In the genomic region with DNA sequence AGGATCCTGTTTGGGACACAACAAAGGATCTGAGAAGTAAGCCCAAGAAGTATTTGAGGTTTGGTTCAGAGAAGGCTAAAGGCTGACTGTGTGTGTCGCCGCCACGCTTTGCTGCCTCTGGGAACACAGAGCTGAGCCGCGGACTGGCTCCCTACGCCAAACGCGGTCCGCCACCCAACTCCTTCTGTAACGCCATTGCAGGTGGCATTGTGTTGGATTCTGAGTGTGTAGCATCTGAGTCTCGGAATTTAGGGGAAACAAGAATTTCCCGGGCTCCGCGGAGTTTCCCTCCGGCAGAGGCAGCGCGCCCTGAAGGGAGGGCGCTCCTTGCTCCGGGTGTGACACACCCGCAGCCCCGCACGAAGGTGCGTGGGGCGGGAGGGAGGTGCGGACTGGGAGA, we compare ENCODE assay signal across 8 mouse cellular contexts. TPM values are rescaled to one million over a fixed set of nuclear protein-coding genes. Genes with fewer than 3 reads are reported as not detected.
DNase-seq lines count a peak whose midpoint lies in the region; ATAC-seq and TF ChIP-seq lines count a peak whose summit lies in the region.

No protein-coding gene starts in this region.

- peak overlapping the region; percentile 90 for H3K4me2 ChIP-seq in forebrain, embryonic 13.5 days
- H3K4me2 ChIP-seq in limb, embryonic 14.5 days (replicated peaks; ENCODE audit: low read depth, low read length, severe bottlenecking): peak overlapping the region; percentile 98
- H3K4me2 ChIP-seq in stomach, embryonic 15.5 days: peak overlapping the region; percentile 96

- no peak overlapping the region for H3K27ac ChIP-seq in ES-Bruce4 (ENCODE audit: insufficient read depth, low read length)
- H3K27ac ChIP-seq in forebrain, embryonic 13.5 days: peak overlapping the region; percentile 81
- peak overlapping the region; percentile 67 for H3K27ac ChIP-seq in limb, embryonic 14.5 days (replicated peaks; ENCODE audit: low read depth, low read length)
- H3K27ac ChIP-seq in stomach, embryonic 15.5 days: peak overlapping the region; percentile 87

- H3K36me3 ChIP-seq in ES-Bruce4 (ENCODE audit: control insufficient read depth, insufficient read depth, low read length, poor library complexity, severe bottlenecking): no peaks in the 10 kb centered on the region
- H3K36me3 ChIP-seq in forebrain, embryonic 13.5 days (ENCODE audit: poor library complexity, severe bottlenecking): no peaks in the 10 kb centered on the region
- no peaks in the 10 kb centered on the region for H3K36me3 ChIP-seq in limb, embryonic 14.5 days (ENCODE audit: control insufficient read depth, insufficient read depth, low read length)
- H3K36me3 ChIP-seq in stomach, embryonic 15.5 days: no peaks in the 10 kb centered on the region

- DNase-seq in heart, adult 11 months: peak; percentile 93
- no peak for DNase-seq in heart, postnatal 25 days (ENCODE audit: low spot score)
- no peak for DNase-seq in limb, embryonic 14.5 days (ENCODE audit: low spot score)
- DNase-seq in gastrocnemius, postnatal 25 days: no peak

- H3K4me3 ChIP-seq in ES-Bruce4 (ENCODE audit: low read depth, low read length): peak overlapping the region; percentile 76
- peak overlapping the region; percentile 69 for H3K4me3 ChIP-seq in forebrain, embryonic 13.5 days
- H3K4me3 ChIP-seq in limb, embryonic 14.5 days (replicated peaks; ENCODE audit: low read length): peak overlapping the region; percentile 69
- peak overlapping the region; percentile 68 for H3K4me3 ChIP-seq in stomach, embryonic 15.5 days (replicated peaks)

- TF ChIP-seq CTCF in ES-Bruce4 (IDR thresholded peaks at IDR 0.05; ENCODE audit: low read depth, low read length): no peak

- intact Hi-C loops in heart, postnatal 25 days (cut with DNase I): loop anchor here (5.0 to 10.0 kb wide), 3 partner anchors 262 to 775 kb away; no protein-coding TSS in a partner anchor

- no peak for TF ChIP-seq EP300 in ES-Bruce4 (IDR thresholded peaks at IDR 0.05; ENCODE audit: insufficient read depth, low read depth, low read length)

- TF ChIP-seq POLR2A in ES-Bruce4 (IDR thresholded peaks at IDR 0.05; ENCODE audit: insufficient read depth, low read length): no peak
- no peak for TF ChIP-seq POLR2A in limb, embryonic 14.5 days (IDR thresholded peaks at IDR 0.05; ENCODE audit: borderline replicate concordance, extremely low read depth, insufficient read depth, insufficient read length)

- peaks cover 13% of the 10 kb centered on the region for H3K27me3 ChIP-seq in ES-Bruce4 (ENCODE audit: control insufficient read depth, insufficient read depth, low read length, poor library complexity, severe bottlenecking)
- H3K27me3 ChIP-seq in forebrain, embryonic 13.5 days: peaks cover 60% of the 10 kb centered on the region
- peaks cover 9% of the 10 kb centered on the region; the same call in 1 of the 2 replicates for H3K27me3 ChIP-seq in limb, embryonic 14.5 days (ENCODE audit: control insufficient read depth, insufficient read depth, low read length)
- H3K27me3 ChIP-seq in stomach, embryonic 15.5 days (replicated peaks): 0 out of 2 replicates have a peak, but pooled peaks cover 5% of the 10 kb centered on the region

- WGBS in forebrain, embryonic 13.5 days: under 1% methylated on average over 25 of the region's 25 CpGs
- under 1% methylated on average over 19 of the region's 25 CpGs for WGBS in limb, embryonic 14.5 days
- WGBS in stomach, embryonic 15.5 days: under 1% methylated on average over 25 of the region's 25 CpGs

- no peaks in the 10 kb centered on the region for H3K4me1 ChIP-seq in ES-Bruce4 (ENCODE audit: control insufficient read depth, insufficient read depth, low read length)
- peaks cover 36% of the 10 kb centered on the region for H3K4me1 ChIP-seq in forebrain, embryonic 13.5 days
- peaks cover 30% of the 10 kb centered on the region for H3K4me1 ChIP-seq in limb, embryonic 14.5 days (ENCODE audit: control insufficient read depth, insufficient read depth, low read length)
- peaks cover 20% of the 10 kb centered on the region for H3K4me1 ChIP-seq in stomach, embryonic 15.5 days

- no peak for ATAC-seq in forebrain, embryonic 13.5 days
- no peak for ATAC-seq in limb, embryonic 14.5 days (ENCODE audit: low FRiP score, low read depth)
- ATAC-seq in stomach, embryonic 15.5 days (ENCODE audit: insufficient read depth, low FRiP score, low read depth): no peak
- no peak for ATAC-seq in CD4-positive, CD25-positive, alpha-beta regulatory T cell, adult 4 months

- peak overlapping the region; percentile 58 for H3K9ac ChIP-seq in ES-Bruce4 (ENCODE audit: low read depth, poor library complexity, severe bottlenecking)
- H3K9ac ChIP-seq in forebrain, embryonic 13.5 days: peak overlapping the region; percentile 85
- peak overlapping the region; percentile 73 for H3K9ac ChIP-seq in limb, embryonic 14.5 days (ENCODE audit: low read depth, low read length, severe bottlenecking)
- H3K9ac ChIP-seq in stomach, embryonic 15.5 days: peak overlapping the region; percentile 49

- H3K9me3 ChIP-seq in ES-Bruce4 (replicated peaks; ENCODE audit: control insufficient read depth, insufficient read depth, low read length, poor library complexity, severe bottlenecking): no peaks in the 10 kb centered on the region
- no peaks in the 10 kb centered on the region for H3K9me3 ChIP-seq in forebrain, embryonic 13.5 days (replicated peaks)
- H3K9me3 ChIP-seq in limb, embryonic 14.5 days (ENCODE audit: control insufficient read depth, low read length): no peaks in the 10 kb centered on the region
- no peaks in the 10 kb centered on the region for H3K9me3 ChIP-seq in stomach, embryonic 15.5 days

RNA-seq across cellular contexts. Expression of a gene that starts 0.3 kb away (rescaled TPM):
- total RNA-seq in heart, postnatal 25 days (2021): 10 to 100 TPM; 27.6 to 33.6 TPM
- 31.2 and 32.2 TPM in 2 replicates for polyA plus RNA-seq in ES-Bruce4 (2011; ENCODE audit: insufficient read depth, insufficient read length, low read depth, missing spikeins)
- polyA plus RNA-seq in forebrain, embryonic 13.5 days (2015; fragmentation: Nextera tagmentation; extraction: Ambion mirVana): 19.5 and 28.3 TPM in 2 replicates
- polyA plus RNA-seq in limb, embryonic 14.5 days (2012; rRNA removed): 60.3 and 64.5 TPM in 2 replicates
- 30.4 and 34.2 TPM in 2 replicates for polyA plus RNA-seq in limb, embryonic 14.5 days (2014; fragmentation: Nextera tagmentation; extraction: Ambion mirVana)
- polyA plus RNA-seq in stomach, embryonic 15.5 days (2015; fragmentation: Nextera tagmentation; extraction: Ambion mirVana): 28.0 and 35.5 TPM in 2 replicates
- total RNA-seq in gastrocnemius, postnatal 25 days (2021): 1 to 10 TPM; 4.5 to 6.0 TPM
- under 1 TPM; 0.38 to 0.61 TPM for polyA plus RNA-seq in CD4-positive, CD25-positive, alpha-beta regulatory T cell, adult 4 months (2017; shearing (Covaris generic))

Comparison
In these comparisons a context has a peak if more than half of its experiments do, and no peak if none do; other contexts are left out.
1. RNA of a gene that starts 0.3 kb away (polyA plus RNA-seq): 30.4 to 64.5 TPM in limb, embryonic 14.5 days, 31.2 to 32.2 TPM in ES-Bruce4, 28.0 to 35.5 TPM in stomach, embryonic 15.5 days and 19.5 to 28.3 TPM in forebrain, embryonic 13.5 days; 0.38 to 0.61 TPM in CD4-positive, CD25-positive, alpha-beta regulatory T cell, adult 4 months; every median in the first group is over 10 times any median in the second.
2. Peak in every context shown above with its lines, with median percentiles within 50 percentile points of each other: H3K4me3 ChIP-seq, H3K9ac ChIP-seq and H3K4me2 ChIP-seq.